Mouse (Mus musculus): ENCODE data around the gene Ssx9. TPM values are rescaled to one million over a fixed set of nuclear protein-coding genes. Genes with fewer than 3 reads are reported as not detected.
"Not testable (repeated sequence)": the region's sequence is repeated elsewhere in the genome, so short reads cannot be mapped to it uniquely, and the experiment has no call there.

The Ssx9 gene
- not detected in 2 replicates for polyA plus RNA-seq (2015; fragmentation: Nextera tagmentation; extraction: Ambion mirVana)

- H3K4me3 ChIP-seq (replicated peaks); H3K27ac ChIP-seq; H3K36me3 ChIP-seq; DNase-seq; H3K9ac ChIP-seq; H3K4me2 ChIP-seq; H3K27me3 ChIP-seq; ATAC-seq (ENCODE audit: low read depth); H3K9me3 ChIP-seq (replicated peaks); H3K4me1 ChIP-seq (replicated peaks): not testable (repeated sequence)
- 19% methylated on average over 2 of the region's 2 CpGs for WGBS (ENCODE audit: insufficient replicate concordance)
Measured at GRCm38 (mm10) chrX:8748132-8748531, at the start of gene Ssx9. Gene Ssx9 (plus strand): TSS chrX:8748432.

GRCm38 (mm10) chrX:8732907-8733306 is 15.3 kb upstream of the Ssx9 start:
- DNase-seq (no peak), ATAC-seq (ENCODE audit: low read depth) (no peak)
- no peaks in the 10 kb centered on the region; the same call in 1 of the 2 replicates for H3K9me3 ChIP-seq (replicated peaks)
- no peak overlapping the region for H3K4me2 ChIP-seq
- no peaks in the 10 kb centered on the region for H3K36me3 ChIP-seq
- no peaks in the 10 kb centered on the region for H3K27me3 ChIP-seq
- H3K4me1 ChIP-seq (replicated peaks) = no peaks in the 10 kb centered on the region
- H3K27ac ChIP-seq = no peak overlapping the region
- H3K4me3 ChIP-seq (replicated peaks) = no peak overlapping the region
- no peak overlapping the region for H3K9ac ChIP-seq
- WGBS (ENCODE audit: insufficient replicate concordance) = 35% methylated on average over 5 of the region's 5 CpGs

GRCm38 (mm10) chrX:8803391-8803790 is 55.2 kb downstream of the Ssx9 start, which contains the start of gene Ssxb5:
Gene Ssxb5 (plus strand): TSS chrX:8803691.
- H3K4me1 ChIP-seq (replicated peaks); DNase-seq; H3K4me2 ChIP-seq; H3K27ac ChIP-seq; H3K36me3 ChIP-seq; H3K9me3 ChIP-seq (replicated peaks); H3K27me3 ChIP-seq; ATAC-seq (ENCODE audit: low read depth); H3K4me3 ChIP-seq (replicated peaks); H3K9ac ChIP-seq: not testable (repeated sequence)
- 53% methylated on average over 4 of the region's 4 CpGs for WGBS (ENCODE audit: insufficient replicate concordance)

Other genes with a start within 250 kb of the Ssx9 start
- gene Gm14459, start 223.5 kb upstream of the Ssx9 start, polyA plus RNA-seq (2015; fragmentation: Nextera tagmentation; extraction: Ambion mirVana) = not detected in 2 replicates
- not detected in 2 replicates for gene Ssxb6, start 200.2 kb upstream of the Ssx9 start, polyA plus RNA-seq (2015; fragmentation: Nextera tagmentation; extraction: Ambion mirVana)
- not detected in 2 replicates for gene Ssxb3, start 156.6 kb upstream of the Ssx9 start, polyA plus RNA-seq (2015; fragmentation: Nextera tagmentation; extraction: Ambion mirVana)
- gene Ssxb8, start 57.6 kb upstream of the Ssx9 start, polyA plus RNA-seq (2015; fragmentation: Nextera tagmentation; extraction: Ambion mirVana) = not detected in 2 replicates
- gene Ssxb5, start 55.3 kb downstream of the Ssx9 start, polyA plus RNA-seq (2015; fragmentation: Nextera tagmentation; extraction: Ambion mirVana) = not detected in 2 replicates
- not detected in 2 replicates for gene Gm6592, start 95.6 kb downstream of the Ssx9 start, polyA plus RNA-seq (2015; fragmentation: Nextera tagmentation; extraction: Ambion mirVana)
- gene Gm5751, start 125.8 kb downstream of the Ssx9 start, polyA plus RNA-seq (2015; fragmentation: Nextera tagmentation; extraction: Ambion mirVana) = not detected in 2 replicates
- gene B630019K06Rik, start 143.9 kb downstream of the Ssx9 start, polyA plus RNA-seq (2015; fragmentation: Nextera tagmentation; extraction: Ambion mirVana) = 0.22 and 0.33 TPM in 2 replicates
- not detected in 2 replicates for gene Fthl17b, start 214.5 kb downstream of the Ssx9 start, polyA plus RNA-seq (2015; fragmentation: Nextera tagmentation; extraction: Ambion mirVana)
- gene Fthl17c, start 228.1 kb downstream of the Ssx9 start, polyA plus RNA-seq (2015; fragmentation: Nextera tagmentation; extraction: Ambion mirVana) = not detected in 2 replicates
- gene Fthl17d, start 238.3 kb downstream of the Ssx9 start, polyA plus RNA-seq (2015; fragmentation: Nextera tagmentation; extraction: Ambion mirVana) = not detected in 2 replicates